Mouse (Mus musculus) liver, embryonic 14.5 days (tissue): Measurements from ENCODE around the gene Ift122. TPM values are rescaled to one million over a fixed set of nuclear protein-coding genes. Genes with fewer than 3 reads are reported as not detected.

Experiments
- ATAC-seq: fragments of 200-750 bp; cut with Nextera tagmentation; 2 replicates; pipeline ENCODE4 v1.8.0; 2017; ENCODE audit warnings: moderate number of reproducible peaks, mild to moderate bottlenecking, moderate library complexity; ENCODE audit not compliant: insufficient read depth
- DNase-seq, 3 experiments: peaks; one replicate each; pipeline ENCODE4 v3.0.0-alpha.2; 2012 to 2013; ENCODE audit warnings: low read depth in 3 of 3, low spot score in 3 of 3
- H3K27ac ChIP-seq: fragments of 300-500 bp; sonication (generic); 2 replicates; pipeline ENCODE4 v1.5.1; 2014; ENCODE audit warnings: moderate library complexity, mild to moderate bottlenecking, control low read depth, inconsistent platforms
- H3K27me3 ChIP-seq: fragments of 300-500 bp; sonication (generic); 2 replicates; pipeline ENCODE4 v1.6.1; 2014; ENCODE audit warnings: mild to moderate bottlenecking, low read length, moderate library complexity; ENCODE audit not compliant: control insufficient read depth, insufficient read depth
- H3K36me3 ChIP-seq: fragments of 300-500 bp; sonication (generic); replicated peaks from 2 replicates; pipeline ENCODE4 v1.6.1; 2014; ENCODE audit warnings: low read depth; ENCODE audit not compliant: control insufficient read depth, insufficient read depth
- H3K4me1 ChIP-seq, 2 experiments: fragments of 200-500 bp in 1 of 2; fragments of 300-500 bp in 1 of 2; sonication (generic) in 1 of 2; replicated peaks; 2 replicates each; pipeline ENCODE4 v1.6.1; 2012 to 2014; ENCODE audit warnings: antibody characterized with exemption in 1 of 2, inconsistent platforms in 1 of 2, low read length in 1 of 2; ENCODE audit not compliant: control insufficient read depth in 2 of 2, insufficient read depth in 2 of 2
- H3K4me2 ChIP-seq: fragments of 300-500 bp; sonication (generic); 2 replicates; pipeline ENCODE4 v1.6.1; 2014; ENCODE audit warnings: low read depth, mild to moderate bottlenecking, control low read depth, moderate library complexity
- H3K4me3 ChIP-seq, 2 experiments: fragments of 200-500 bp in 1 of 2; fragments of 300-500 bp in 1 of 2; sonication (generic) in 1 of 2; 2 replicates each; pipeline ENCODE4 v1.5.1; 2012 to 2014; ENCODE audit warnings: low read depth in 2 of 2, low read length in 2 of 2, mild to moderate bottlenecking in 2 of 2, control low read depth in 1 of 2, inconsistent platforms in 1 of 2, moderate library complexity in 1 of 2; ENCODE audit not compliant: insufficient read depth in 1 of 2
- H3K9ac ChIP-seq: fragments of 300-500 bp; sonication (generic); replicated peaks from 2 replicates; pipeline ENCODE4 v1.6.1; 2014; ENCODE audit warnings: mild to moderate bottlenecking, control low read depth, moderate library complexity
- H3K9me3 ChIP-seq: fragments of 300-500 bp; sonication (generic); 2 replicates; pipeline ENCODE4 v1.6.1; 2016; ENCODE audit warnings: low read length, mixed read lengths; ENCODE audit not compliant: control insufficient read depth
- CTCF ChIP-seq: IDR thresholded peaks from 2 replicates; pipeline ENCODE4 v1.5.1; 2016; ENCODE audit warnings: antibody characterized with exemption, low read depth, control low read depth
- EP300 ChIP-seq: IDR thresholded peaks from 2 replicates; pipeline ENCODE4 v1.6.1; 2016; ENCODE audit warnings: antibody characterized with exemption, low read depth
- WGBS: fragments of 180-500 bp; shearing (Covaris S2); extraction: QIAGEN DNeasy Blood & Tissue Kit; methylation state at CpG from one replicate; pipeline ENCODE4 v1.1.7; 2014; ENCODE audit not compliant: insufficient replicate concordance; 5-methylcytosine and 5-hydroxymethylcytosine counted together
- polyA plus RNA-seq, 2 experiments: library from polyadenylated mRNA; depleted of rRNA in 1 of 2; stranded (reverse) in 1 of 2; unstranded in 1 of 2; fragments of >200 nt; fragmentation: Nextera tagmentation in 1 of 2; extraction: Ambion mirVana in 1 of 2; gene quantifications; 2 replicates each; pipeline versions ENCODE4 v1.2.1 to v1.2.3; 2012 to 2014

The Ift122 gene
- polyA plus RNA-seq, 2 experiments, result 1.7 to 1.9 TPM

DNA sequence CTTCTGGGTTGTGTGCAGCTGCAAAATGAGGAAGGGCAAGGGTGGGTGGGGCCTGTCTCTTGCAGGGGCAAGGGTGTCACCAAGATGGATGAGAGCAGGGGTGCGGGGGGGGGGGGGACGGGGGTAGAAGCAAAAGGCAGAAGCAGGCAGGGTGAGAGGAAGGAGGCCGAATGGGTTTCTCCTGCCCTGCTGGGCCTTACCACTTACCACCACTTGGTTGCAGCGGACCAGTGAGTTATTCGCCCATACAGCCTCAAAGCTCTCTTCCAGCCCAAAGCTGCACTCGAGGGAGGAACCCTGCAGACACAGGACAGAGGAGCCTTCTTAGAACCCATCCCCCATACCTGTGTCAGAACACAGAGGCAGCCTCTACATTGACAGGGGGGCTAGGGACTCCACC, 116.7 kb downstream of the Ift122 start:
- H3K4me1 ChIP-seq, result no peaks in the 10 kb centered on the region
- no peak overlapping the region for H3K4me2 ChIP-seq
- no peak overlapping the region for H3K9ac ChIP-seq
- H3K4me3 ChIP-seq, result no peak overlapping the region
- no peaks in the 10 kb centered on the region for H3K36me3 ChIP-seq
- 44% methylated on average over 4 of the region's 6 CpGs for WGBS
- no peak overlapping the region for H3K27ac ChIP-seq
- no peaks in the 10 kb centered on the region for H3K27me3 ChIP-seq
- no peak for TF ChIP-seq EP300
- TF ChIP-seq CTCF, result no peak
- ATAC-seq (no peak), DNase-seq (no peak)
- no peaks in the 10 kb centered on the region for H3K9me3 ChIP-seq

- WGBS, result 69% methylated on average over 13 of the region's 13 CpGs
- Histone ChIP-seq H3K36me3 (no peaks in the 10 kb centered on the region), H3K9me3 (no peaks in the 10 kb centered on the region), H3K4me3 (no peak overlapping the region), H3K27ac (no peak overlapping the region), H3K9ac (no peak overlapping the region), H3K4me2 (no peak overlapping the region), H3K4me1 (no peaks in the 10 kb centered on the region), H3K27me3 (no peaks in the 10 kb centered on the region)
- ATAC-seq (no peak), DNase-seq (no peak)
- TF ChIP-seq CTCF, result no peak
- TF ChIP-seq EP300, result no peak
These were observed 118.2 kb downstream of the Ift122 start for GRCm38 (mm10) chr6:115971273-115972060.

DNA sequence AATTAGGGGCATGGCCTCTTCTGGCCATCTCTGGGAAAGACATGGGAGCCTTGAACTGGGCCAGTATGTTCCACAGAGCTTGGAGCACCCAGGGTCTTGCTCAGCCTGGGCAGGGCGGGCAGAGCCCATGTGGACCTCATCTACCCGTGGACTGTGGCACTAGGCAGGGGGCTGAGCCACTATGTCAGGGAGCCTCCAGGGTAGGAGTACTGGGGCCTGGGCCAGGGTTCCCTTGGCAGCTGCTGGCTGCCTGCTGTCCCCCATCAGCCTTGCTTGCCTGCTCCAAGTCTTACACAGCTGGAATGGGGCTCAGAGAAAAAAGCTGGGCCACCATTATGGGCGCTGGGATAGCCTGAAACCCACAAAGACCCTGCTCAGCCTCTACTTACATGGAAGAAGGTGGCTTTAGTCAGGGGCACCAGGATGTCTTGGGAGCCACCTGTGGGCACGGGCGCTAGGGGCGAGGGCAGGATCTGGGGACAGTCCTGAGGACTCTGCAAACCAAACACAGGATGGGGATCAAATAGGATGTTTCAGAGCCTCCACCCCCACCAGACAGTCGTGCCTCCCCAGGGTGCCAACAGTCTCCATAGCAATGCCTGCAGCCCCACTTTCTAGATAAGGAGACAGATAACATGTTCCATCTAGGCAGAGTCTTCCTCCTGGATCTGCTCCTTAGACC, 119.0 kb downstream of the Ift122 start:
- Histone ChIP-seq H3K36me3 (no peaks in the 10 kb centered on the region), H3K4me2 (no peak overlapping the region), H3K4me1 (no peaks in the 10 kb centered on the region), H3K9ac (no peak overlapping the region), H3K27me3 (no peaks in the 10 kb centered on the region), H3K27ac (no peak overlapping the region), H3K9me3 (no peaks in the 10 kb centered on the region), H3K4me3 (no peak overlapping the region)
- no peak for ATAC-seq
- 55% methylated on average over 7 of the region's 7 CpGs for WGBS
- no peak for TF ChIP-seq EP300
- TF ChIP-seq CTCF, result no peak
- DNase-seq, result no peak

- ATAC-seq (no peak), DNase-seq (no peak)
- H3K9ac ChIP-seq, result no peak overlapping the region
- no peak overlapping the region for H3K27ac ChIP-seq
- no peaks in the 10 kb centered on the region for H3K9me3 ChIP-seq
- no peaks in the 10 kb centered on the region for H3K4me1 ChIP-seq
- no peak overlapping the region for H3K4me3 ChIP-seq
- no peaks in the 10 kb centered on the region for H3K36me3 ChIP-seq
- no peak overlapping the region for H3K4me2 ChIP-seq
- TF ChIP-seq EP300 (no peak), CTCF (no peak)
- no peaks in the 10 kb centered on the region for H3K27me3 ChIP-seq
- WGBS, result 68% methylated on average over 15 of the region's 15 CpGs
These were observed 120.0 kb downstream of the Ift122 start for GRCm38 (mm10) chr6:115973139-115973875.
